ENCODE assay signal across 16 mouse cellular contexts in genomic region chr19:29092194-29092593, GRCm38 (mm10).
"Had no signal": no experiment of that assay in that cellular context is flagged by ENCODE, and none has a peak within 500 bp of the region (broad histone marks: within the 10 kb centered on the region; RNA-seq: fewer than 3 reads in every experiment).

No protein-coding gene starts in this region.

- H3K9ac ChIP-seq: neural tube, embryonic 13.5 days; neural tube, embryonic 15.5 days; stomach, embryonic 15.5 days had no signal

- DNase-seq: retina, postnatal 1 day; right cerebral cortex, adult 18-20 months; right cerebral cortex, postnatal 14 days; right cerebral cortex, postnatal 25 days; right cerebral cortex, postnatal 4 days; spleen, adult 18-20 months; thymus, adult 18-20 months; thymus, adult 2 months; thymus, postnatal 14 days; thymus, postnatal 25 days; thymus, postnatal 36 days; thymus, postnatal 4 days had no signal

- H3K4me2 ChIP-seq: neural tube, embryonic 13.5 days; neural tube, embryonic 15.5 days; stomach, embryonic 15.5 days had no signal

- H3K36me3 ChIP-seq: neural tube, embryonic 13.5 days; neural tube, embryonic 15.5 days; stomach, embryonic 15.5 days had no signal

- H3K9me3 ChIP-seq: neural tube, embryonic 13.5 days; neural tube, embryonic 15.5 days; stomach, embryonic 15.5 days had no signal

- H3K4me1 ChIP-seq: neural tube, embryonic 13.5 days; neural tube, embryonic 15.5 days; stomach, embryonic 15.5 days had no signal

- H3K27me3 ChIP-seq: neural tube, embryonic 13.5 days; neural tube, embryonic 15.5 days; stomach, embryonic 15.5 days had no signal

- H3K4me3 ChIP-seq: neural tube, embryonic 13.5 days; neural tube, embryonic 15.5 days; stomach, embryonic 15.5 days had no signal

- H3K27ac ChIP-seq: neural tube, embryonic 13.5 days; neural tube, embryonic 15.5 days; stomach, embryonic 15.5 days; stomach, postnatal 0 days had no signal
